Mouse (Mus musculus) hindbrain, embryonic 16.5 days (tissue): ENCODE data around the gene Gm16181. TPM values are rescaled to one million over a fixed set of nuclear protein-coding genes. Genes with fewer than 3 reads are reported as not detected.

Experiments used
- ATAC-seq: fragments of 200-750 bp; cut with Nextera tagmentation; 2 replicates; pipeline ENCODE4 v1.8.0; 2017; ENCODE audit warnings: moderate TSS enrichment, moderate library complexity
- H3K27ac ChIP-seq: fragments of 300-500 bp; sonication (generic); 2 replicates; pipeline ENCODE4 v1.5.1; 2014; ENCODE audit warnings: low read depth, mild to moderate bottlenecking, control low read depth, low read length, moderate library complexity
- H3K27me3 ChIP-seq: fragments of 300-500 bp; sonication (generic); replicated peaks from 2 replicates; pipeline ENCODE4 v1.6.1; 2014; ENCODE audit warnings: low read length; ENCODE audit not compliant: control insufficient read depth, insufficient read depth
- H3K36me3 ChIP-seq: fragments of 300-500 bp; sonication (generic); 2 replicates; pipeline ENCODE4 v1.6.1; 2014; ENCODE audit warnings: mild to moderate bottlenecking, low read length, moderate library complexity, mixed read lengths; ENCODE audit not compliant: control insufficient read depth, insufficient read depth
- H3K4me1 ChIP-seq: fragments of 300-500 bp; sonication (generic); 2 replicates; pipeline ENCODE4 v1.6.1; 2014; ENCODE audit warnings: low read depth, low read length; ENCODE audit not compliant: control insufficient read depth, insufficient read depth
- H3K4me2 ChIP-seq: fragments of 300-500 bp; sonication (generic); 2 replicates; pipeline ENCODE4 v1.6.1; 2014; ENCODE audit warnings: mild to moderate bottlenecking, low read length, control low read depth, moderate library complexity
- H3K4me3 ChIP-seq: fragments of 300-500 bp; sonication (generic); 2 replicates; pipeline ENCODE4 v1.5.1; 2014; ENCODE audit warnings: mild to moderate bottlenecking, low read length, control low read depth, moderate library complexity
- H3K9ac ChIP-seq: fragments of 300-500 bp; sonication (generic); 2 replicates; pipeline ENCODE4 v1.6.1; 2014; ENCODE audit warnings: low read depth, mild to moderate bottlenecking, control low read depth, low read length, moderate library complexity
- H3K9me3 ChIP-seq: fragments of 300-500 bp; sonication (generic); 2 replicates; pipeline ENCODE4 v1.6.1; 2014; ENCODE audit warnings: mild to moderate bottlenecking, low read length, moderate library complexity; ENCODE audit not compliant: control insufficient read depth
- WGBS: fragments of 180-500 bp; shearing (Covaris S2); extraction: QIAGEN DNeasy Blood & Tissue Kit; methylation state at CpG from one replicate; pipeline ENCODE4 v1.1.7; 2014; 5-methylcytosine and 5-hydroxymethylcytosine counted together
- polyA plus RNA-seq: library from polyadenylated mRNA; unstranded; fragments of >200 nt; fragmentation: Nextera tagmentation; extraction: Ambion mirVana; gene quantifications from 2 replicates; pipeline ENCODE4 v1.2.1, GENCODE M21; 2015

The Gm16181 gene
- polyA plus RNA-seq, 1 experiment from 2014 or later = 0.45 TPM

GRCm38 (mm10) chr17:35219601-35220041, 1.0 kb upstream of the Gm16181 start:
- WGBS = 84% methylated on average over 6 of the region's 6 CpGs
- Histone ChIP-seq H3K4me1 (no peaks in the 10 kb centered on the region), H3K9me3 (no peaks in the 10 kb centered on the region), H3K4me3 (no peak overlapping the region), H3K27ac (no peak overlapping the region), H3K27me3 (no peaks in the 10 kb centered on the region), H3K9ac (no peak overlapping the region), H3K4me2 (no peak overlapping the region), H3K36me3 (no peaks in the 10 kb centered on the region)
- no peak for ATAC-seq

- H3K9ac ChIP-seq = no peak overlapping the region
- no peaks in the 10 kb centered on the region for H3K9me3 ChIP-seq
- H3K27ac ChIP-seq = no peak overlapping the region
- 65% methylated on average over 6 of the region's 6 CpGs for WGBS
- peaks cover under 1% of the 10 kb centered on the region; the same call in 1 of the 2 replicates for H3K36me3 ChIP-seq
- no peak for ATAC-seq
- H3K4me1 ChIP-seq = no peaks in the 10 kb centered on the region
- no peak overlapping the region for H3K4me2 ChIP-seq
- H3K4me3 ChIP-seq = no peak overlapping the region
- H3K27me3 ChIP-seq = no peaks in the 10 kb centered on the region
These were observed 1.7 kb downstream of the Gm16181 start for GRCm38 (mm10) chr17:35222299-35222698.

GRCm38 (mm10) chr17:35224641-35225040, 4.0 kb downstream of the Gm16181 start:
- Histone ChIP-seq H3K27ac (no peak overlapping the region), H3K4me3 (no peak overlapping the region), H3K4me2 (no peak overlapping the region), H3K27me3 (no peaks in the 10 kb centered on the region), H3K9me3 (no peaks in the 10 kb centered on the region), H3K9ac (no peak overlapping the region), H3K36me3 (peaks cover 12% of the 10 kb centered on the region), H3K4me1 (no peaks in the 10 kb centered on the region)
- 98% methylated on average over 4 of the region's 4 CpGs for WGBS
- no peak for ATAC-seq

GRCm38 (mm10) chr17:35225456-35225855, 4.8 kb downstream of the Gm16181 start:
- Histone ChIP-seq H3K27me3 (no peaks in the 10 kb centered on the region), H3K4me1 (no peaks in the 10 kb centered on the region), H3K9ac (no peak overlapping the region), H3K36me3 (peaks cover 12% of the 10 kb centered on the region), H3K4me2 (no peak overlapping the region), H3K4me3 (no peak overlapping the region), H3K9me3 (no peaks in the 10 kb centered on the region), H3K27ac (no peak overlapping the region)
- WGBS = 97% methylated on average over 5 of the region's 5 CpGs
- ATAC-seq = no peak

- ATAC-seq = no peak
- Histone ChIP-seq H3K4me1 (no peaks in the 10 kb centered on the region; the same call in none of the 2 replicates), H3K4me2 (no peak overlapping the region), H3K9me3 (no peaks in the 10 kb centered on the region), H3K27ac (no peak overlapping the region), H3K27me3 (no peaks in the 10 kb centered on the region), H3K9ac (no peak overlapping the region), H3K36me3 (peaks cover 16% of the 10 kb centered on the region), H3K4me3 (no peak overlapping the region)
- 89% methylated on average over 14 of the region's 14 CpGs for WGBS
These were observed 6.0 kb downstream of the Gm16181 start for GRCm38 (mm10) chr17:35226561-35227046.

- Histone ChIP-seq H3K36me3 (peaks cover 16% of the 10 kb centered on the region), H3K4me1 (peaks cover 16% of the 10 kb centered on the region), H3K9ac (no peak overlapping the region), H3K27me3 (no peaks in the 10 kb centered on the region), H3K9me3 (no peaks in the 10 kb centered on the region), H3K4me3 (no peak overlapping the region), H3K27ac (no peak overlapping the region), H3K4me2 (no peak overlapping the region)
- ATAC-seq = no peak
- WGBS = 92% methylated on average over 10 of the region's 10 CpGs
These were observed 10.4 kb downstream of the Gm16181 start for GRCm38 (mm10) chr17:35231022-35231421.

- H3K9ac ChIP-seq = peak overlapping the region; percentile 11; the same call in 1 of the 2 replicates
- ATAC-seq = no peak
- H3K27ac ChIP-seq = no peak overlapping the region
- H3K36me3 ChIP-seq = peaks cover 16% of the 10 kb centered on the region
- no peak overlapping the region for H3K4me3 ChIP-seq
- H3K9me3 ChIP-seq = no peaks in the 10 kb centered on the region
- H3K27me3 ChIP-seq = no peaks in the 10 kb centered on the region
- H3K4me2 ChIP-seq = peak overlapping the region; percentile 39
- H3K4me1 ChIP-seq = peaks cover 22% of the 10 kb centered on the region
- WGBS = 11% methylated on average over 12 of the region's 12 CpGs
These were observed 11.4 kb downstream of the Gm16181 start for GRCm38 (mm10) chr17:35232043-35232442.

- no peaks in the 10 kb centered on the region for H3K27me3 ChIP-seq
- peaks cover 27% of the 10 kb centered on the region for H3K4me1 ChIP-seq
- 84% methylated on average over 5 of the region's 5 CpGs for WGBS
- H3K36me3 ChIP-seq = peaks cover 14% of the 10 kb centered on the region
- H3K9ac ChIP-seq = no peak overlapping the region
- H3K4me2 ChIP-seq = no peak overlapping the region
- H3K4me3 ChIP-seq = no peak overlapping the region
- no peak overlapping the region for H3K27ac ChIP-seq
- no peaks in the 10 kb centered on the region for H3K9me3 ChIP-seq
- ATAC-seq = no peak
These were observed 12.0 kb downstream of the Gm16181 start for GRCm38 (mm10) chr17:35232659-35233058.

- Histone ChIP-seq H3K27ac (no peak within 1 kb of the TSS), H3K4me3 (peak within 1 kb of the TSS; percentile 54), H3K9ac (peak within 1 kb of the TSS; percentile 75; the same call in 1 of the 2 replicates), H3K4me1 (peaks cover 28% of the 10 kb centered on the region), H3K9me3 (no peaks in the 10 kb centered on the region), H3K4me2 (peak within 1 kb of the TSS; percentile 89), H3K27me3 (no peaks in the 10 kb centered on the region), H3K36me3 (peaks cover 13% of the 10 kb centered on the region; the same call in 1 of the 2 replicates)
- no peak for ATAC-seq
- 74% methylated on average over 18 of the region's 18 CpGs for WGBS
These were observed 12.7 kb downstream of the Gm16181 start, which contains the start of gene Atp6v1g2 for GRCm38 (mm10) chr17:35233114-35233980. Gene Atp6v1g2, plus strand, starts transcription at chr17:35233660.
